Mouse (Mus musculus) embryonic fibroblast, embryonic 13.5 days (primary cell): ENCODE data around the gene Epha4. TPM values are rescaled to one million over a fixed set of nuclear protein-coding genes. Genes with fewer than 3 reads are reported as not detected.

Experiments used
- H3K27ac ChIP-seq: 2 replicates; pipeline ENCODE4 v1.5.1; 2012; ENCODE audit warnings: low read length, control low read depth, inconsistent platforms; ENCODE audit not compliant: insufficient read depth
- H3K4me1 ChIP-seq: 2 replicates; pipeline ENCODE4 v1.6.1; 2011; ENCODE audit warnings: low read length; ENCODE audit not compliant: control insufficient read depth, insufficient read depth
- H3K4me3 ChIP-seq: 2 replicates; pipeline ENCODE4 v1.5.1; 2011; ENCODE audit warnings: mild to moderate bottlenecking, control low read depth, low read length; ENCODE audit not compliant: insufficient read depth
- CTCF ChIP-seq: IDR thresholded peaks from 2 replicates; pipeline ENCODE4 v1.5.1; 2011; ENCODE audit warnings: mild to moderate bottlenecking, control low read depth, low read length, moderate library complexity, borderline replicate concordance; ENCODE audit not compliant: insufficient read depth
- POLR2A ChIP-seq: IDR thresholded peaks from 2 replicates; pipeline ENCODE4 v1.6.1; 2011; ENCODE audit warnings: low read depth, mild to moderate bottlenecking, control low read depth, low read length, moderate library complexity
- polyA plus RNA-seq: library from polyadenylated mRNA; stranded (reverse); fragments of >200 nt; gene quantifications from 2 replicates; pipeline ENCODE4 v1.2.4, GENCODE M21; 2011; ENCODE audit warnings: low read depth; ENCODE audit not compliant: missing spikeins, insufficient read length

The Epha4 gene
- polyA plus RNA-seq, 1 experiment = 26.4 TPM

DNA sequence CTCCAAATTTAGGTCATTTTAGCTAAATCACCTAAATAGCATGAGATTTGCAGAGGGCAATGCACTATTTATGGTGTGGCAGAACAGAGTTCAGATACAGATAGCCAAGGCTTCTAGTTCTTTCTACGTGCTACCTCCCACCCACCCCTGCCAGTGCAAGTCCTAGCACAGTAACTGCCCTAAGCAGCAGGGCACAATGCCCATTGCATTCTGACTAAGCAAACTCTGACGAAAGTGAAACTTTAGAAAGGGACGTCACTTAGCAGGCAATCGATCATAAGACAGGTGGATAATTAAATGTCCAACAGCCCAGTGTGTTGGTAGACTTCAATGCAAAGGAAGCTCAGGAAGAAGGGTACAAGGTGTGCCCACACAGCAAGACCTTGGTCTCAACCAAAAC, 49.4 kb downstream of the Epha4 start:
- no peak for TF ChIP-seq POLR2A
- TF ChIP-seq CTCF = no peak
- H3K4me3 ChIP-seq = no peak overlapping the region

GRCm38 (mm10) chr1:77464108-77464507, 50.8 kb downstream of the Epha4 start:
- no peak overlapping the region for H3K27ac ChIP-seq
- no peak overlapping the region for H3K4me3 ChIP-seq
- TF ChIP-seq CTCF = no peak
- no peak for TF ChIP-seq POLR2A
- peaks cover 13% of the 10 kb centered on the region; the same call in 1 of the 2 replicates for H3K4me1 ChIP-seq

More for the DNA sequence above, 49.4 kb downstream of the Epha4 start:
- Histone ChIP-seq H3K4me1 (peaks cover 11% of the 10 kb centered on the region; the same call in 1 of the 2 replicates), H3K27ac (no peak overlapping the region)

GRCm38 (mm10) chr1:77461877-77462615, 52.8 kb downstream of the Epha4 start:
- H3K4me3 ChIP-seq = no peak overlapping the region
- H3K4me1 ChIP-seq = peaks cover 13% of the 10 kb centered on the region; the same call in 1 of the 2 replicates
- H3K27ac ChIP-seq = peak overlapping the region; percentile 94
- TF ChIP-seq POLR2A (no peak), CTCF (no peak)

GRCm38 (mm10) chr1:77460831-77461629, 53.9 kb downstream of the Epha4 start:
- TF ChIP-seq POLR2A (no peak), CTCF (no peak)
- peaks cover 13% of the 10 kb centered on the region; the same call in 1 of the 2 replicates for H3K4me1 ChIP-seq
- H3K27ac ChIP-seq = peak overlapping the region; percentile 90
- H3K4me3 ChIP-seq = no peak overlapping the region

DNA sequence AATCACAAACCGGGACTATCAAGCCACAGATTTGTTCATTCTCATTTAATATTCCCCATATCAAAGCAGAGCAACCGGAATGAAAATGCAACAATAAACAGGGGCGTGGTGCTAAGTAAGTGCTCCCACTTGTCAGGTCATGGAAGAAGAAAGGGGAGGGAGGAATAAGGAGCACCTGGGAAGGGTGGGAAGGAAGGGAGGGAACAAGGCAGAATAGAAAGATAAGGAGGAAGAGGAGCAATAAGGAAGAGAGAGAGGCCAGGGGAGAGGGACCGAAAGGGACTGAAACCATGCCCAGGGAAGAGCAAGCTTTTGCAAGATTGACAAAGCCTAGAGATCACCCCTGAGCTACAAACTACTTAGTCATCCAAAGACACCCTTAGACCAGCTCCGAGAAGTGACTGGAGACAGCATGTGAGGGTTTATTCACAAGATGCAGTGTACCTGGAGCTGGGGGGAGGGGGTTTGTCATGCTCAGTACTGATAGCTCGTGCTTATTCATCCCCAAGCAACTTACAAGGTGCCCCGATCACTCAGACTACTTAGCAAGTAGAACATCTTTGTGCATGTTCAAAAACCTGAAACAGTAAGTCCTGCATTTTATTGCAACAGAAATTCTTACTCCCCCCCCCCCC, 56.0 kb downstream of the Epha4 start:
- no peak overlapping the region for H3K4me3 ChIP-seq
- H3K4me1 ChIP-seq = peaks cover 13% of the 10 kb centered on the region; the same call in 1 of the 2 replicates
- no peak for TF ChIP-seq CTCF
- TF ChIP-seq POLR2A = no peak
- H3K27ac ChIP-seq = no peak overlapping the region

DNA sequence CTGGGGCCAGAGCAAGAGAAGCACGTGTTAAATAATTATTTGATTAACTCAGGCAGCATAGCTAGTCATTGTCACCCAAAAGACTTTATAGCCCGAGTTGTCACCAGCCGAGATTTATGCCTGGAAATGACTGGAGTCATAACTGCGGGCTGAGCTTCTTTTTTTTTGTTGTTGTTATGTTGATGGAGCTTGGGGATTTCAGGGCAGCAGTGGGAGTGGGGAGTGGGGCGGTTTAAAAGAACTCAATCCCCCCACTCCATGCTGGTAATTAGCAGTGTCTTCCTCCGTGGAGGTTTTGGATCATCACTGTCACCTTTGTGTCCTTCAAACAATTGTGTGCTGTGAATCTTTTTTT, 57.5 kb downstream of the Epha4 start:
- Histone ChIP-seq H3K4me3 (no peak overlapping the region), H3K4me1 (peaks cover 13% of the 10 kb centered on the region; the same call in 1 of the 2 replicates), H3K27ac (no peak overlapping the region)
- TF ChIP-seq CTCF (no peak), POLR2A (no peak)

DNA sequence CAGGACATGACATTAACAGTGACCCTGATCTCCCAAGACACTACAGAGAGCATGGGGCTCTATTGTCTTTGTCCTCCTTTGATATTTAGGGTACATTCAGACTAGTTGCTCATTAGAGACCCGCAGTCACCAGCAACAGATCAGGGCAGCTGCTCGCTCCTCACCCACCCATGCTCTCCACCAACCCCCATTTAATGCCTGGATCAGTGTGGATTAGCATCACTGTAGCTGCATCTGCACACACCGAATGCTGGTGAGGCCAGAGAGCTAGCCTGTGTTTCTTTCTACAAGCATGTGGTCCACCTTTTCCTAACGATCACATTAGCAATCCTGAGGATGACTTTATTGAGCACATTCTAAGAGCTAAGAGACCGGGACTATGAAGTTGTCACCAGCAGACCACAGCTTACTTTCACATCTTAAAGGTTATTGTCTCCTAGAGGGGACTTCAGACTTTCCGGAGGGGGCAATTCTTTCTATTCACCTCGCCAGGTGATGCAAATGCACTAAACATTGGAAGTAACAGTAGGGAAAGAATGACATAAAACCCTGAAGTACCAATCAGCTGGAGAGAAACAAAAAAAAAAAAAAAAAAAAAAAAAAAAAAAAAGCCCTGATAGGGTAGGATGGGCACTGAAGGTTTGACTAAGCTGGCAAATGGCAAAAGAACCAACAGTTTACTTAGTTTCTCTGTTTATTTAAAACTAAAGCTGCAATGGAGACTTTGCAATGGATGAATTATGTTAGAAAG, 58.0 kb downstream of the Epha4 start:
- Histone ChIP-seq H3K27ac (no peak overlapping the region), H3K4me3 (no peak overlapping the region), H3K4me1 (peaks cover 13% of the 10 kb centered on the region; the same call in 1 of the 2 replicates)
- TF ChIP-seq CTCF (no peak), POLR2A (no peak)

GRCm38 (mm10) chr1:77453811-77454210, 61.1 kb downstream of the Epha4 start:
- H3K27ac ChIP-seq = no peak overlapping the region
- no peak overlapping the region for H3K4me3 ChIP-seq
- TF ChIP-seq POLR2A = no peak
- no peak for TF ChIP-seq CTCF
- H3K4me1 ChIP-seq = no peaks in the 10 kb centered on the region

DNA sequence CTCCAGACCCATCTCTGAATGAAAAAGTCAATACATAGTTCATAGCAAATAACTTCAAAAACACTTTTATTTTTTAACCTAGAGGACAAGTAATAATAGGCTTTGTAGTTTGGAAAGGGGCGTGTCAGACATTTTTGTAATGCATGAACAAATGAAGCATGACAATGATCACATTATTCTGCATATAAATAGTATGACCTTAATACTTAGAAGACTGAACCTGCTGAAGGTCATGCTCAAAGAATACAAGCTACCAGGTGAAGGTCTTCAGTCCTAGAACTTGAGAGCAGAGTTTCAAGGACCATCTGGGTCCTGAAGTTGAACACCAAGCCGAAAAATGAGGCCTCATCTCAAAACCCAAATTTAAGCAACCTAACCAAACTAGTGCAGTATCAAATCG, 62.2 kb downstream of the Epha4 start:
- Histone ChIP-seq H3K4me1 (no peaks in the 10 kb centered on the region), H3K27ac (no peak overlapping the region), H3K4me3 (no peak overlapping the region)
- TF ChIP-seq CTCF (no peak), POLR2A (no peak)
